Mouse (Mus musculus) hindbrain, postnatal 0 days (tissue): Measurements from ENCODE around the gene Spg7. TPM values are rescaled to one million over a fixed set of nuclear protein-coding genes. Genes with fewer than 3 reads are reported as not detected.

Experiments used
- ATAC-seq: fragments of 200-750 bp; cut with Nextera tagmentation; 2 replicates; pipeline ENCODE4 v1.8.0; 2017; ENCODE audit warnings: mild to moderate bottlenecking, moderate TSS enrichment, moderate library complexity
- DNase-seq: peaks from one replicate; pipeline ENCODE4 v3.0.0-alpha.2; 2015; ENCODE audit warnings: low spot score
- H3K27ac ChIP-seq: fragments of 300-500 bp; sonication (generic); 2 replicates; pipeline ENCODE4 v1.5.1; 2014; ENCODE audit warnings: mild to moderate bottlenecking
- H3K27me3 ChIP-seq: fragments of 300-500 bp; sonication (generic); 2 replicates; pipeline ENCODE4 v1.6.1; 2014; ENCODE audit warnings: low read length, mixed read lengths; ENCODE audit not compliant: insufficient read depth
- H3K36me3 ChIP-seq: fragments of 300-500 bp; sonication (generic); 2 replicates; pipeline ENCODE4 v1.6.1; 2014; ENCODE audit warnings: low read length, mixed read lengths; ENCODE audit not compliant: insufficient read depth
- H3K4me1 ChIP-seq: fragments of 300-500 bp; sonication (generic); 2 replicates; pipeline ENCODE4 v1.6.1; 2014; ENCODE audit warnings: antibody characterized with exemption, low read length, mixed read lengths; ENCODE audit not compliant: insufficient read depth
- H3K4me2 ChIP-seq: fragments of 300-500 bp; sonication (generic); 2 replicates; pipeline ENCODE4 v1.6.1; 2014; ENCODE audit warnings: low read depth, mild to moderate bottlenecking, low read length, moderate library complexity, mixed read lengths
- H3K4me3 ChIP-seq: fragments of 300-500 bp; sonication (generic); 2 replicates; pipeline ENCODE4 v1.5.1; 2014; ENCODE audit warnings: low read length
- H3K9ac ChIP-seq: fragments of 300-500 bp; sonication (generic); replicated peaks from 2 replicates; pipeline ENCODE4 v1.6.1; 2014; ENCODE audit warnings: mild to moderate bottlenecking, low read length, moderate library complexity, mixed read lengths
- H3K9me3 ChIP-seq: fragments of 300-500 bp; sonication (generic); 2 replicates; pipeline ENCODE4 v1.6.1; 2016; ENCODE audit warnings: low read length, mixed read lengths
- CTCF ChIP-seq: IDR thresholded peaks from 2 replicates; pipeline ENCODE4 v1.5.1; 2016; ENCODE audit warnings: antibody characterized with exemption, control low read depth, low read depth
- WGBS: fragments of 180-500 bp; shearing (Covaris S2); extraction: QIAGEN DNeasy Blood & Tissue Kit; methylation state at CpG from one replicate; pipeline ENCODE4 v1.1.7; 2014; 5-methylcytosine and 5-hydroxymethylcytosine counted together
- microRNA-seq, 2 experiments: library from miRNA; unstranded; fragments of <30 nt; microRNA quantifications; one replicate each; pipeline ENCODE4; 2016
- polyA plus RNA-seq: library from polyadenylated mRNA; unstranded; fragments of >200 nt; fragmentation: Nextera tagmentation; extraction: Ambion mirVana; gene quantifications from 2 replicates; pipeline ENCODE4 v1.2.1, GENCODE M21; 2015
- total RNA-seq: library from RNA; depleted of rRNA; stranded (reverse); fragments of >200 nt; gene quantifications from 2 replicates; pipeline ENCODE4 v1.2.3, GENCODE M21; 2014; rRNA removed

Gene Spg7
- total and polyA plus RNA-seq, 2 experiments from 2014 or later = 45.1 to 51.6 TPM

DNA sequence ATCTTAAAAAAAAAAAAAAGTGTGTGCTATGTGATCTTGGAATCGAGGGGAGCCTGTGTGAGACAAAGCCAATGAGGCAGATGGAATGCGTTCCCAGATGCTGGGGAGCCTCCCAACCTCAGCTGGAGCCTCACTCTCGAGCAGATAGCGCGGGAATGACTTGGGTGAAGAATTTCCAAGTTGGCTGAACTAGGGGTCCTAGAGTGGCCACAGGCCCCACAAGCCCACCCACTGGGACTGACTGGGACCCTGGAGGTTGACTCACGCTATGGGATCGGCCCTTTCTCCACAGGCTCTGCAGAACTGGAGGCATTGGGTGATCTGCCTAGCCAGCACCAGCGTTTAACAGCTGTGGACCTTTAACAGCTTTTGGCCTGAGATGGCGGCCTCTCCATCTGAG lies 73.5 kb downstream of the Spg7 start:
- DNase-seq = no peak
- Histone ChIP-seq H3K9me3 (no peaks in the 10 kb centered on the region), H3K4me3 (no peak overlapping the region), H3K36me3 (no peaks in the 10 kb centered on the region), H3K4me2 (no peak overlapping the region), H3K4me1 (peaks cover 23% of the 10 kb centered on the region; the same call in 1 of the 2 replicates), H3K27ac (no peak overlapping the region), H3K9ac (no peak overlapping the region), H3K27me3 (no peaks in the 10 kb centered on the region)
- 86% methylated on average over 9 of the region's 9 CpGs for WGBS
- ATAC-seq = no peak
- no peak for TF ChIP-seq CTCF

DNA sequence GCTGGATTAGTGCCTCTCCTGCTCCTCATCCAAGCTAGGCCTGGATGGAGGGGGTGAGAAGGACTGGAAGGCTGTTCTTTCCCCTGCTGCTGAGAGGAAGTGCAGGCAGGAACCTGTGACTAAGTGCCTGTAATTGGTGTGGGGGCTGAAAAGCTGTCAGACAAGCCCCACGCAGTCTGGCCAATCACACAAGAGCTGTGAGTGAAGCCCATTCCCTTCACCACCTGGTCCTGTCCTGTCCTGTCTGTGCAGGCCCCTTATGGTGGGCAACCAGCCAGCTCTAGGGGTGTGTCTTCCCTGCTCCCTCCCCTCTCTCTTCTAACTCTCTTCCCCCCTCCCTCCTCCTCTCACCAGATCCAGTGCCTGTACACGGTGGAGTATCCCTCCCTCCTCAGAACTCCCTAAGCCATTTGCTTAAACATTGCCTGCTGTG lies 74.9 kb downstream of the Spg7 start:
- Histone ChIP-seq H3K27me3 (no peaks in the 10 kb centered on the region), H3K9ac (no peak overlapping the region; the same call in 1 of the 2 replicates), H3K27ac (peak overlapping the region; percentile 64; the same call in 1 of the 2 replicates), H3K4me3 (no peak overlapping the region), H3K4me2 (no peak overlapping the region), H3K4me1 (peaks cover 23% of the 10 kb centered on the region; the same call in 1 of the 2 replicates), H3K36me3 (no peaks in the 10 kb centered on the region), H3K9me3 (no peaks in the 10 kb centered on the region)
- peak; percentile 72 for ATAC-seq
- TF ChIP-seq CTCF = no peak
- 21% methylated on average over 2 of the region's 2 CpGs for WGBS
- peak; percentile 78 for DNase-seq

DNA sequence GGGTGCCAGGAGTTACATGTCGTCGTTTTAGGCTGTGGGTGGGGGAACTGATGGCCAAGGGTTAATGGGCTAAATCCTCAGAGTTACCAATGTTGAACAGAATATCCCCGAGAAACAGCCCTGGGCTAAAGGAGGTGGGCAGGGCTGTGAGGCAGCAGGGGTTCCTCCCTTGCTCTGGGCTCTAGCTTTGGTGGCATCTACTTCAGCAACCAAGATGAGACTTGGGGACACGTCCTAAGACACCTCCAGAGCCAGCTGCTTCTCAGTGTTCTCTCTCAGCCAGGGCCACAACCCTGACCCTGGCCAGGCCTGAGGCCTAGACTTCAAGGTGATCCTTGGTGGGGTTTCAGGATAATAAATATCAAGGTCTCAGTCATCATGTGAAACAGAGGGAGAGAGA lies 76.0 kb downstream of the Spg7 start:
- ATAC-seq = no peak
- Histone ChIP-seq H3K27me3 (no peaks in the 10 kb centered on the region), H3K27ac (no peak overlapping the region)

DNA sequence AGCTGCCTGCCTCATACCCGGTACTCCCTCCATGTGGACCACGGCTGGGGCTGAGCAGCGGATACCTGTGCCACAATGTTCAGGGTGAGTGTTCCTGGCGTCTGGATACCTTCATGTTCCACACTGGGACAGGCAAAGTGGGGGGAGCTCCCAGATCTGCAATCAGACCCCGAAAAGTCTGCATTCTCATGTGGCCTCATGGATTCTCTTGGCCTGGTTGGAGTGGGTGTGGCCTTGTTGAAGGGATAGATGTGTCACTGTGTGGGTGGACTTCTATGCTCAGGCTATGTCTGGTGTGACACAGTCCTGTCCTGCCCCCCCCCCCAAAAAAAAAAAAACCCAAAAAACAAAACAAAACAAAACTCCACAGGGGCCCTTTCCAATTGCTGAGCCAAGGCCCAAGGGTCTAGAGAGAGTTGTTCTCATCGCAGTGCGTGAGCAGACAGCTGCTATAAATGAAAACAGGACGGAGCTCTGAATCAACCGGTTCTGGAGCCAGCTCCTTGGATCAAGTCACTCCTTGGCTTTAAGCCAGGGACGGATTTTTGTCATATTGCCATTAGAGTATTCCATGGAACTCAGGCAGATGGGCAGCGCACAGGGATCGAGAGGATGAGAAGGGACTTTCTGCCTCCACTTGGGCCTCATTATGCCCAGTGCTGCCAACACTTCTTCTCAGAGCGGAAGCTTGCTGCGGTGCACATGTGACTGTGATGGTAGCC lies 79.2 kb downstream of the Spg7 start:
- Histone ChIP-seq H3K9me3 (no peaks in the 10 kb centered on the region), H3K4me2 (no peak overlapping the region), H3K9ac (no peak overlapping the region), H3K27ac (peak overlapping the region; percentile 56; the same call in 1 of the 2 replicates), H3K36me3 (no peaks in the 10 kb centered on the region), H3K4me1 (0 out of 2 replicates have a peak, but pooled peaks cover 7% of the 10 kb centered on the region), H3K4me3 (no peak overlapping the region), H3K27me3 (no peaks in the 10 kb centered on the region)
- TF ChIP-seq CTCF = no peak
- ATAC-seq (peak; percentile 80), DNase-seq (peak; percentile 89)
- WGBS = 50% methylated on average over 14 of the region's 14 CpGs

More for the DNA sequence above, 76.0 kb downstream of the Spg7 start:
- Histone ChIP-seq H3K36me3 (no peaks in the 10 kb centered on the region), H3K4me3 (no peak overlapping the region), H3K9ac (no peak overlapping the region), H3K4me1 (peaks cover 23% of the 10 kb centered on the region; the same call in 1 of the 2 replicates), H3K4me2 (no peak overlapping the region), H3K9me3 (no peaks in the 10 kb centered on the region)
- 67% methylated on average over 4 of the region's 4 CpGs for WGBS
- no peak for DNase-seq
- TF ChIP-seq CTCF = no peak

DNA sequence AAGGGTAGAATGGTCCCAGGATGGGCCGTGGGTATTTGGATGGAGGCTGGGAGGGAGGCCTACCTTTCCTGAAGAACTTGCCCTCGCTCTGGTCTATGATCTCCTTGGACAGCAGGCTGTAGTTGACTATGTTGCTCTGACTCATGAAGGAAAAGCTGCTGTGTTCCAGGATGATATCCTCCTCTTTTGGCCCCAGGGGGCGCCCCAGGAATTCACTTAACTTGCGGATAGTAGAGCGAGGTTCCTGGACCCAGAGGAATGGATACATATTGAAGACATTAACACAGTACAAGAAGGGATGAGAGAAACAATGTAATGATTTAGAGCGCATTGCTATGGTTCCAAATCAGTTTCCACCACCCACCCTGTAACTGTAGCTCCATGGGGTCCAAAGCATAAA lies 82.5 kb downstream of the Spg7 start:
- no peaks in the 10 kb centered on the region for H3K4me1 ChIP-seq
- WGBS = 61% methylated on average over 6 of the region's 6 CpGs

DNA sequence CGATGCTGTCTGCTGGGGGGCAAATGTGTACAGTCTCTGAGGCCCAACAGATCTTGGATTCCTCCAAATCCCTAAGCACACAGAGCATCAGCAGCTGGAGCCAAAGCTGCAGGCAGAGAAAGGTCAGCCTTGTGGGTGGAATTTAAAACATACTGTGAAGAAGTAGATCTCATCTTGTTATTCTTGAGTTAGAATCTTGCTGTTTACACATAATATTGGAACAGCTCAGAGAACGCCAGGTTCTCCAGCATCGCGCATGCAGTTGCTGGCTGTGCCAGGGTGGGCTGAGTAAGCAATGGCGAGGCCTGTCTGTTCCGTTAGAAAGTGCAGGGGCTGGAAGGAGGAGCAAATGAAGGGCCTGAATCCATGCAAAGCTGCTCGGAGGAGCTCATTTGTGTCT lies 83.6 kb downstream of the Spg7 start:
- no peak overlapping the region for H3K4me2 ChIP-seq
- H3K9me3 ChIP-seq = no peaks in the 10 kb centered on the region
- H3K4me1 ChIP-seq = no peaks in the 10 kb centered on the region
- H3K27me3 ChIP-seq = no peaks in the 10 kb centered on the region
- H3K27ac ChIP-seq = no peak overlapping the region
- no peak for TF ChIP-seq CTCF
- DNase-seq (no peak), ATAC-seq (no peak)
- no peak overlapping the region for H3K9ac ChIP-seq
- no peak overlapping the region for H3K4me3 ChIP-seq
- WGBS = 76% methylated on average over 7 of the region's 7 CpGs
- H3K36me3 ChIP-seq = no peaks in the 10 kb centered on the region

More for the DNA sequence above, 82.5 kb downstream of the Spg7 start:
- DNase-seq (no peak), ATAC-seq (no peak)
- Histone ChIP-seq H3K4me3 (no peak overlapping the region), H3K4me2 (no peak overlapping the region), H3K9ac (no peak overlapping the region), H3K27ac (no peak overlapping the region), H3K9me3 (no peaks in the 10 kb centered on the region), H3K36me3 (no peaks in the 10 kb centered on the region), H3K27me3 (no peaks in the 10 kb centered on the region)
- TF ChIP-seq CTCF = 0 out of 2 replicates have a peak, but pooled peaks have one; percentile 21

Small RNA genes within 50 kb of the gene (microRNA-seq; reads per million reads assigned to microRNA genes)
- gene Mir7079 (0 to 0.72 reads per million in 2 experiments), gene Mir7080 (3.3 to 3.6 reads per million in 2 experiments)

Other genes starting within 250 kb of the Spg7 start
- 0.72 and 0.84 TPM in 2 replicates for gene Cdh15, start 215.0 kb upstream of the Spg7 start, total RNA-seq
- gene Cdh15, start 215.0 kb upstream of the Spg7 start, polyA plus RNA-seq = 2.3 and 2.4 TPM in 2 replicates
- gene Ankrd11, start 20.7 kb upstream of the Spg7 start, total RNA-seq = 89.9 and 96.6 TPM in 2 replicates
- gene Ankrd11, start 20.7 kb upstream of the Spg7 start, polyA plus RNA-seq = 74.4 and 75.9 TPM in 2 replicates
- gene Rpl13, start 39.4 kb downstream of the Spg7 start, total RNA-seq = 2,723 and 2,758 TPM in 2 replicates
- 808 and 861 TPM in 2 replicates for gene Rpl13, start 39.4 kb downstream of the Spg7 start, polyA plus RNA-seq
- 16.5 and 21.2 TPM in 2 replicates for gene Cpne7, start 54.4 kb downstream of the Spg7 start, total RNA-seq
- gene Cpne7, start 54.4 kb downstream of the Spg7 start, polyA plus RNA-seq = 11.9 and 13.4 TPM in 2 replicates
- gene Sult5a1, start 95.4 kb downstream of the Spg7 start, total RNA-seq = 2.9 and 3.7 TPM in 2 replicates
- gene Sult5a1, start 95.4 kb downstream of the Spg7 start, polyA plus RNA-seq = 2.7 and 2.9 TPM in 2 replicates
- 1.2 and 1.8 TPM in 2 replicates for gene Dpep1, start 123.3 kb downstream of the Spg7 start, total RNA-seq
- 0.84 and 1.0 TPM in 2 replicates for gene Dpep1, start 123.3 kb downstream of the Spg7 start, polyA plus RNA-seq
- 193 and 194 TPM in 2 replicates for gene Chmp1a, start 149.8 kb downstream of the Spg7 start, total RNA-seq
- 203 and 208 TPM in 2 replicates for gene Chmp1a, start 149.8 kb downstream of the Spg7 start, polyA plus RNA-seq
- 3.3 and 5.5 TPM in 2 replicates for gene Spata33, start 149.9 kb downstream of the Spg7 start, total RNA-seq
- 8.0 and 8.3 TPM in 2 replicates for gene Spata33, start 149.9 kb downstream of the Spg7 start, polyA plus RNA-seq
- gene Cdk10, start 161.9 kb downstream of the Spg7 start, total RNA-seq = 56.1 and 91.8 TPM in 2 replicates
- 52.9 and 56.3 TPM in 2 replicates for gene Cdk10, start 161.9 kb downstream of the Spg7 start, polyA plus RNA-seq
- 19.4 and 21.2 TPM in 2 replicates for gene Spata2l, start 173.3 kb downstream of the Spg7 start, total RNA-seq
- 13.4 and 15.8 TPM in 2 replicates for gene Spata2l, start 173.3 kb downstream of the Spg7 start, polyA plus RNA-seq
- gene Zfp276, start 191.3 kb downstream of the Spg7 start, total RNA-seq = 42.4 and 42.9 TPM in 2 replicates
- 16.9 and 17.5 TPM in 2 replicates for gene Zfp276, start 191.3 kb downstream of the Spg7 start, polyA plus RNA-seq
- 91.6 and 92.3 TPM in 2 replicates for gene Vps9d1, start 191.4 kb downstream of the Spg7 start, total RNA-seq
- 57.5 and 59.9 TPM in 2 replicates for gene Vps9d1, start 191.4 kb downstream of the Spg7 start, polyA plus RNA-seq